Mouse (Mus musculus): ENCODE data around the gene Lrp1. TPM values are rescaled to one million over a fixed set of nuclear protein-coding genes. Genes with fewer than 3 reads are reported as not detected.
A peak's percentile ranks its signal among the peaks of the same experiment; 100 is the strongest.

Gene Lrp1
- polyA plus RNA-seq, 1 experiment from 2014 or later = 67.2 TPM

DNA sequence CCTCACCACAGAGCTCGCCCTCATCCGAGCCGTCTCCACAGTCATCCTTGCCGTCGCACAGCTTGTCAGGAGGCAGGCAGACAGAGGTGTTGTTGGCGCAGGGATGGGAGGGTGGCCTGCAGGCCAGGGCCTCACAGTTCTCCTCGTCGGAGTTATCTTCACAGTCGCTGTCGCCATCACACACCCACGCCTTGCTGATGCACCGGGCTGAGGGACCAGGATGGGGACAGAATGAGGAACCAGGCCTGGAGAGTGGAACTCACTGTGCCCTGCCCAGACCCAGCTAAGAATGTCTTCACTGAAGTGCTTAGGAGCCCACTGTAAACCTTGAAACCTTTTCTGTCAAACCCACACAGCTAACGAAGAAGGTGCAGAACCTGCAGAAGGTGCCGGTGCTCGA lies 43.0 kb downstream of the Lrp1 start:
- no peaks in the 10 kb centered on the region for H3K9me3 ChIP-seq
- H3K4me1 ChIP-seq (replicated peaks) = 0 out of 2 replicates have a peak, but pooled peaks cover 3% of the 10 kb centered on the region
- H3K4me3 ChIP-seq (replicated peaks) = no peak overlapping the region
- no peaks in the 10 kb centered on the region for H3K27me3 ChIP-seq (replicated peaks)
- H3K9ac ChIP-seq = no peak overlapping the region
- 87% methylated on average over 15 of the region's 15 CpGs for WGBS
- no peak overlapping the region for H3K4me2 ChIP-seq (replicated peaks)
- no peak for ATAC-seq
- H3K27ac ChIP-seq = no peak overlapping the region
- peaks cover 69% of the 10 kb centered on the region for H3K36me3 ChIP-seq

DNA sequence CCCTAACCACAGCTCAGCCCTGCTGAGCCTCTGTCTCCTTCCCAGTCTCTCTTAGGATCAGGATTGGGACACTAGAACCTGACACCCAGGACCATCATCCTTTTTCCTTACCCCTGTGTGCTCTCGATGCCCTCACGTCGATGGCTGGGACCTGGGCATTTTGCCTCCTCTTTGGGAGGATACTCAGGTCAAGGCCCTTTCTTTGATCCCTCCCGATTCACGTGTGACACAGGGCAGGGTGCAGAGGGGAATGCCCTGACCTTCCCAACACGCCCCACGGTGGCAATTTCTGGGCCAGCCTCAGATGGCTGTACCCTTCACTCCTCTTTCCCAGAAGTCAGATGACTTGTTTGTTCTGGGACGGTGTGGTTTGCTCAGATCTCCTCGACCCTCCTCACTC lies 43.8 kb downstream of the Lrp1 start:
- Histone ChIP-seq H3K4me3 (replicated peaks) (no peak overlapping the region), H3K36me3 (peaks cover 73% of the 10 kb centered on the region), H3K4me1 (replicated peaks) (0 out of 2 replicates have a peak, but pooled peaks cover 3% of the 10 kb centered on the region), H3K9ac (no peak overlapping the region), H3K27ac (no peak overlapping the region), H3K4me2 (replicated peaks) (no peak overlapping the region), H3K9me3 (no peaks in the 10 kb centered on the region), H3K27me3 (replicated peaks) (no peaks in the 10 kb centered on the region)
- no peak for ATAC-seq
- 81% methylated on average over 9 of the region's 9 CpGs for WGBS

DNA sequence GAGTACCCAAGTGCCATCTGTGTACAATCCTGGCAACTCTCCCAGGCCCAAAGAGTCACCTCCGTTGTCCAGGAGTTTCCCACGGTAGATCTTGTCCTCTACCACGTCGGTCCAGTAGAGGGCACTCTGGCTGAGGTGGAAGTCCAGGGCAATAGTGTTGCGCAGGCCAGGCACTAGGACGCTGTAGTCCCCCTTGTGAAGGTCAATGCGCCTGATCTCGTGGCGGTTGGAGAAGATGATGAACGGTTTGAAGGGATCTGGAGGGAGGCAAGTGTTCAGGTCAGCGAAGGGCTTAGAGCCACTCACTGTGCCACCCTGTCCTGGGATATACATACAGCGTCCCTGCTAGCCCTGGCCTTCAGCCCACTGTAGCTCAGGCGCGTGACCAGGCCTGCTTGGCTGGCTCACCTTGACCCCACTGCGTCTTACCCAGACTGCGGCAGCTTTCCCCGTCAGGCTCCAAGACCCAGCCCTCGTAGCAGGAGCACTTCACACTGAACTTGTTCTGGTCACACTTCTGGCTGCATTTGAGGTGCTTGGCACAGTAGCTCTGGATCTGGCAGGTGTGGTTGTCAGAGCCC lies 44.5 kb downstream of the Lrp1 start:
- no peaks in the 10 kb centered on the region for H3K9me3 ChIP-seq
- no peak overlapping the region for H3K4me2 ChIP-seq (replicated peaks)
- H3K4me1 ChIP-seq (replicated peaks) = 0 out of 2 replicates have a peak, but pooled peaks cover 3% of the 10 kb centered on the region
- 55% methylated on average over 18 of the region's 18 CpGs for WGBS
- H3K27ac ChIP-seq = no peak overlapping the region
- H3K4me3 ChIP-seq (replicated peaks) = no peak overlapping the region
- H3K36me3 ChIP-seq = peaks cover 72% of the 10 kb centered on the region
- H3K27me3 ChIP-seq (replicated peaks) = no peaks in the 10 kb centered on the region
- peak; percentile 54 for ATAC-seq
- H3K9ac ChIP-seq = no peak overlapping the region

DNA sequence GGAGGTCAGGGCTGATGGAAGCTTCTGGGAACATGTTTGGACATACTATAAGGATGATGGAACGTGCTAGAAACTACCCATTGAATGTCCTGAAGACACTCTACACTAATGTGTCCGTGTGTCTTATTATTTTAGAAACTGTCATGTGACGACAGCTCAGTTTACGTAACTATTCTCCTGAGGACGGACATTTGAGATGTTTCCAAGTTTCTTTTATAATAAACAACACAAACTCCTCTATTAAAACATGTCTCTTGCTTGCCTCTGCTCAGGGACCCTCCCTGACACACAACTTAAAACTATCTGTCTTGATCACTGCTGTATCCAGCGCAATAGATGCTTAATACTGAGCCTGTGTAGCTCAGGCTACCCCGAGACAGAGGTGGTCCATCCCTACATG lies 45.2 kb downstream of the Lrp1 start:
- ATAC-seq = no peak
- no peak overlapping the region for H3K27ac ChIP-seq
- H3K9me3 ChIP-seq = no peaks in the 10 kb centered on the region
- H3K36me3 ChIP-seq = peaks cover 73% of the 10 kb centered on the region
- H3K4me2 ChIP-seq (replicated peaks) = no peak overlapping the region
- H3K27me3 ChIP-seq (replicated peaks) = no peaks in the 10 kb centered on the region
- WGBS = 85% methylated on average over 7 of the region's 7 CpGs
- no peak overlapping the region for H3K9ac ChIP-seq
- H3K4me1 ChIP-seq (replicated peaks) = 0 out of 2 replicates have a peak, but pooled peaks cover 3% of the 10 kb centered on the region
- H3K4me3 ChIP-seq (replicated peaks) = no peak overlapping the region

DNA sequence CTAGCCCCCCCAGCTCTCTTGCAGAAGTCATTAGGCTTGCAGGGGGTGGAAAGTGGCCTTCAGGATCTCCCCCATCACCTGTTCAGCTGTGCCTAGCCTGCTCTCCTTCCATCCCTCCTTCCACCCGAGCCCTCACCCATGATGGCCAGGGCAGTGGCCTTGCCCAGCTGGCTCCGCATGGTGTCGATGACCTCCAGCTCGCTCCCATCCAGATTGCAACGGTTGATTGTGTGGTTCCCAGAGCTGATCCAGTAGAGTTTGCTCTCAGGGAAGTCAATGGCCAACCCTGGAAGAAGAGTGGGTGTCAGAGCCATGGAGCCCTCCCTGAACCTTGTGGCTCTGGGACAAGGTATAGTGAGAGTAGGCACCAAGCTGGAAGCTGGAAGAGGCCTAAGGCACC lies 48.7 kb downstream of the Lrp1 start:
- H3K4me2 ChIP-seq (replicated peaks) = no peak overlapping the region
- no peaks in the 10 kb centered on the region for H3K27me3 ChIP-seq (replicated peaks)
- H3K36me3 ChIP-seq = peaks cover 74% of the 10 kb centered on the region
- no peak overlapping the region for H3K9ac ChIP-seq
- no peak for ATAC-seq
- no peak overlapping the region for H3K27ac ChIP-seq
- no peaks in the 10 kb centered on the region for H3K9me3 ChIP-seq
- no peak overlapping the region for H3K4me3 ChIP-seq (replicated peaks)
- 93% methylated on average over 5 of the region's 5 CpGs for WGBS
- peaks cover 7% of the 10 kb centered on the region for H3K4me1 ChIP-seq (replicated peaks)

DNA sequence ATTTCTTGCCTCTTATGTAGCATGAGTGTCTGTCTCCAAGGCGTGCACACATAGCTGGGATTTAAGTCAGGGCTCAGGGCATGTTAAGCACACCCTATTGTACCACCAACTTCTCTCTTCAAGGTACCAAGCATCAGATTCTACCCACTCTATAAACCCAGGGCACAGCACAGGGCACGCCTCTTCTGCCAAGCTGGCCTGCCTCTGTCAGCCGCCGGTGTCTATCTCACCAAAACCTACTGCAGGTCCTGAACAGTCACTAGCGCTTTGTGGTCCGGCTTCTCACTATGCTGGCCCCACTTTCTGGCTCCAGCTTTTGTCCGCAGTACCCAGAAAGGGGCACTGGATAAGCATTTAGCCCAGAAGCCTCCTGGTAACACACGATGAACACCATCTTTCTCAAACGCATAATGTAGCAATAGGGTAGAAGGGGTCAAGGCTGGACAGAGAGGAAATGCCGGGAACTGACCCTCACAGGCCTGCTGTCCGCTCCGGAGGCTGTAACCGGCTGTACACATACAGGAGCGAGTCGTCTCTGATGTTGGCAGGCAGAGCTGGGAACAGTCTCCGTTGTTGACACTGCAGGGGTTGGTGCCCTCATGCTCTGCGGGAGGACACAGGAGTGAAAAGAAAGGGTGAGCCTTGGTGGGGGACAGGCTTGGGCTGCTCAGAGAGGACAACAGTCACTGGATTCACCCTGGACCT lies 49.9 kb downstream of the Lrp1 start:
- Histone ChIP-seq H3K9ac (no peak overlapping the region), H3K27ac (no peak overlapping the region), H3K4me3 (replicated peaks) (no peak overlapping the region), H3K4me2 (replicated peaks) (no peak overlapping the region), H3K4me1 (replicated peaks) (peaks cover 4% of the 10 kb centered on the region), H3K9me3 (no peaks in the 10 kb centered on the region), H3K36me3 (peaks cover 75% of the 10 kb centered on the region), H3K27me3 (replicated peaks) (no peaks in the 10 kb centered on the region)
- 87% methylated on average over 17 of the region's 17 CpGs for WGBS
- no peak for ATAC-seq

DNA sequence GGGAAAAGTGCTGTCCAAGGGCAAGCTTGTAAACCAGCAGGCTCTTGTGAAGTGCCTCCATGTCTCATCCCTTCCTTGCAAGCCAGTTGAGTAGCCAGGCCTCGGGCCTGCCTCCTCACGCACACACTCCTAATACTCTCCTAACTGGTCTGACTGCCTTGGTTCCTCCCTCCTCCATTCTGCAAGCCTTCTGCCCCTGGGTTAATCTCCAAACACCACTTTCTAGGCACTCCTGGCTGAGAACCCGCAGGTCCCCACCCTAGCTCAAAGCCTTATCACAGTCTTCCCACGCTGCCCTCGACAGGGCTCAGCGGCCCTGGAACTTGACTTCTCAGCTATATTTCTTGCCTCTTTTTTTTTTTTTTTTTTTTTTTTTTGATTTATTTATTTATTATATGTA lies 50.6 kb downstream of the Lrp1 start:
- H3K27ac ChIP-seq = peak overlapping the region; percentile 33; the same call in 1 of the 2 replicates
- no peak overlapping the region for H3K4me3 ChIP-seq (replicated peaks)
- peak; percentile 71 for ATAC-seq
- H3K27me3 ChIP-seq (replicated peaks) = no peaks in the 10 kb centered on the region
- peaks cover 4% of the 10 kb centered on the region for H3K4me1 ChIP-seq (replicated peaks)
- H3K4me2 ChIP-seq (replicated peaks) = no peak overlapping the region
- no peaks in the 10 kb centered on the region for H3K9me3 ChIP-seq
- H3K9ac ChIP-seq = no peak overlapping the region
- peaks cover 72% of the 10 kb centered on the region for H3K36me3 ChIP-seq
- WGBS = 39% methylated on average over 6 of the region's 6 CpGs

DNA sequence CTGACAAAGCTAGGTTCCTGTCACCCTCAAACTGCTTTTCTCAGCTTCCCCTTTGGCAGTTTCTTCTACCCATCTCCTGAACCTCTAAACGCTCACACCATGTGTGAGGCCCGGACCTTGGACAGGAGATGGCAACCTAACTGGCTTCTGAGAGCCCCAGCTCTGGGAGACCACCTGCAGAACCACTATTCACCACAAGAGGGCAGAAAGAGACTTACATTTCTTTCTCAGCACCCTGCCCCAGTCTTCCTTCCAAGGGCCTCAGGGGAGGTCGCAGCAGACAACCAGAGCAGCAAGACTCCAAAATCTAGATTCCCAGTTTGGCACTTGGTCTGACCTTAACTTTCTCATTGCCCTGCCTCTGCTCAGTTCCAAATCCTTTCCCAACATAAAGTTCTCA lies 51.5 kb downstream of the Lrp1 start:
- Histone ChIP-seq H3K27me3 (replicated peaks) (no peaks in the 10 kb centered on the region), H3K9me3 (no peaks in the 10 kb centered on the region), H3K27ac (no peak overlapping the region), H3K4me3 (replicated peaks) (no peak overlapping the region), H3K4me1 (replicated peaks) (peaks cover 4% of the 10 kb centered on the region), H3K36me3 (peaks cover 63% of the 10 kb centered on the region), H3K4me2 (replicated peaks) (no peak overlapping the region), H3K9ac (no peak overlapping the region)
- 21% methylated on average over 3 of the region's 3 CpGs for WGBS
- 0 out of 2 replicates have a peak, but pooled peaks have one; percentile 14 for ATAC-seq

DNA sequence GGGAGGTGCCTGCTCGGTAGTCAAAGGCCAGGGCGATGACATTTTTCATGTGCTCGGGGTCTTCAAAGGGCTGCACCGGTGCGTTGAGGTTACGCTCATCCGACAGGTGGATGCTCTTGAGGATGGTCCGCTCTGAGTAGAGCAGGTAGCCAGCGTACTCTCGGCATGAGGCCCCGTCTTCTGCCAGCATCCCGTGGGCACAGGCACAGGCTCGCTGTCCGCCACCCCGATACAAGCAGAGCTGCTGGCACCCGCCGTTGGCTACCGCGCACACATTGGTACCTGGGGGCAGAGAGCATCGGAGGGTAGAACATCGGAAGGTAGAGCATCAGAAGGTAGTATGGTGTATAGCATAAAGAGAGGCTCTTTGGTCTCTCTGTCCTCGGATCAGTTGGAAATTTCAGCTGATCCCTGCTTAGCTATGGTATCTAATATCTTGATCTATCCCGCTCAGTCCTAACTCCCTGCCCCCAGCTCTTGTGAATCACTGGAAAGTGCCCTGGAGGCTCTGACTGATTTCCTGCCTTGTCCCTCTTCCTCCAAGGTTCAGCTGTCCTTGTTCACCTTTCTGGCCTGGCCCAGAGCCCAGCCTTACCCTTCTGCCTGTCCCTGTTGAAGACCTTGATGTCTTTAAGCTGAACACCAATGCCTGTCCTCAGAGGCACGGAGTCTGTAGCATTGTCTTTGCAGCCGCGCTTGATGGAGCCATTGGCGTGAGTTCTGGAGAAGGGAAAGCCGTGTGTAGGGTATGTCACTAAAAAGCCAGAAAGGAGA lies 54.2 kb downstream of the Lrp1 start:
- no peaks in the 10 kb centered on the region for H3K27me3 ChIP-seq (replicated peaks)
- H3K4me2 ChIP-seq (replicated peaks) = no peak overlapping the region
- WGBS = 92% methylated on average over 28 of the region's 28 CpGs
- H3K9me3 ChIP-seq = no peaks in the 10 kb centered on the region
- H3K36me3 ChIP-seq = peaks cover 53% of the 10 kb centered on the region
- H3K9ac ChIP-seq = no peak overlapping the region
- peaks cover 10% of the 10 kb centered on the region for H3K4me1 ChIP-seq (replicated peaks)
- no peak overlapping the region for H3K4me3 ChIP-seq (replicated peaks)
- H3K27ac ChIP-seq = no peak overlapping the region
- no peak for ATAC-seq

DNA sequence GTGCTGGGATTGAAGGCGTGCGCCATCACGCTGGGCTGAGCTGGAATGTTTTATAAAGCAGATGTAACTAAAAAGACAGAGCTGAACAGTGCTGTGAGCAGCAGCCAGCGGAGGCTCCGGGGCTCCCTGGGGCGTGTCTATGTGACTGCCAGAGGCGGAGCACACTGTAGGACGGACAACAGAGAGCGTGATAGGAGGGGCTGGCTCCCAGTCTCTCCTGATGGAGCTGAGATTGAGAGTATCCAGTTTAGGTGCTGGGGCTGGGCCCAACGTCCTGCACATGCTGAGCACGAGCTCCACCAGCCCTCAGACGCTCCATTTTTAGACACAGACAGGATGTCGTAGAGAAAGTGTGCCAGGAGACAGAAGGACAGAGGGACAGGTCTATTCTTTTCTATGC lies 56.6 kb downstream of the Lrp1 start:
- peak; percentile 79 for ATAC-seq
- no peak overlapping the region for H3K4me3 ChIP-seq (replicated peaks)
- H3K9ac ChIP-seq = no peak overlapping the region
- H3K27ac ChIP-seq = 0 out of 2 replicates have a peak overlapping the region, but pooled peaks have one; percentile 6
- no peaks in the 10 kb centered on the region for H3K9me3 ChIP-seq
- H3K27me3 ChIP-seq (replicated peaks) = no peaks in the 10 kb centered on the region
- peaks cover 55% of the 10 kb centered on the region for H3K36me3 ChIP-seq
- H3K4me2 ChIP-seq (replicated peaks) = no peak overlapping the region
- 32% methylated on average over 13 of the region's 13 CpGs for WGBS
- 0 out of 2 replicates have a peak, but pooled peaks cover 6% of the 10 kb centered on the region for H3K4me1 ChIP-seq (replicated peaks)

DNA sequence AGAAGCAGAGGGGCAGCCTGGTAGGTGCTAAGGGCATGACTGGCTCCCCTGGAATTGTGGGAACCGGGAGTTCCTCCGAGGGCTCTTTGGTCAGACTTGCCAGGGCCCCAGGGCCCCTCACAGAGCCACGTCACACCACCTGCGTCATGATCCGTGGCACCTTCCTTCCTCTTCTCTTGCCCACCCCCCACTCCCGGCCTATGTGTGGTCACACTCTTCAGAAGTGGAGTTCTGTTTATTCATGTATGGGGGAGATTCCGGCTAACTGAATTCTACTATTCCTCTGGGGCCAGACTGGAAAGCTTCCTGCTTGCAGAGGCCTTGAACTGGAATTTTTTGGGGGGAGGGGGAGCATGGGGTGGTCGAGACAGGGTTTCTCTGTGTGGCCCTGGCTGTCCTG lies 57.1 kb downstream of the Lrp1 start:
- H3K4me3 ChIP-seq (replicated peaks) = no peak overlapping the region
- H3K27ac ChIP-seq = 0 out of 2 replicates have a peak overlapping the region, but pooled peaks have one; percentile 7
- 67% methylated on average over 8 of the region's 8 CpGs for WGBS
- H3K27me3 ChIP-seq (replicated peaks) = no peaks in the 10 kb centered on the region
- H3K4me2 ChIP-seq (replicated peaks) = no peak overlapping the region
- H3K36me3 ChIP-seq = peaks cover 55% of the 10 kb centered on the region
- H3K9ac ChIP-seq = no peak overlapping the region
- peak; percentile 9; the same call in 1 of the 2 replicates for ATAC-seq
- no peaks in the 10 kb centered on the region for H3K9me3 ChIP-seq
- H3K4me1 ChIP-seq (replicated peaks) = 0 out of 2 replicates have a peak, but pooled peaks cover 6% of the 10 kb centered on the region

DNA sequence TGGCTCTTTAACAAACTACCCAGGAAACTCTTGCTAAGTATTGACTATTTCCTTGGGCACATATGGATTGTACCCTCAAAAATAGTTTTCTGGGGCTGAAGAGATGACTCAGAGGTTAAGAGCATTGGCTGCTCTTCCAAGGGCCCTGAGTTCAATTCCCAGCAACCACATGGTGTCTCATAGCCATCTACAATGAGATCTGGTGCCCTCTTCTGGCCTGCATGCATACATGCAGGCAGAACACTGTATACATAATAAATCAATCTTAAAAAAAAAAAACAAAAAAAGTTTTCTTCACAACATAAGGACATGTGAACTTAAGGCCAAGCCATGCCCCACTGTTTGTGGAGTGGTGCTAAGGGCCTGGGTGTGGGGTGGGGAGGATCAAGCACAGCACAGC lies 59.8 kb downstream of the Lrp1 start:
- H3K27ac ChIP-seq = no peak overlapping the region
- ATAC-seq = no peak
- no peak overlapping the region for H3K4me2 ChIP-seq (replicated peaks)
- H3K4me1 ChIP-seq (replicated peaks) = 0 out of 2 replicates have a peak, but pooled peaks cover 6% of the 10 kb centered on the region
- H3K36me3 ChIP-seq = peaks cover 61% of the 10 kb centered on the region
- H3K4me3 ChIP-seq (replicated peaks) = no peak overlapping the region
- no peak overlapping the region for H3K9ac ChIP-seq
- H3K27me3 ChIP-seq (replicated peaks) = no peaks in the 10 kb centered on the region
- no peaks in the 10 kb centered on the region for H3K9me3 ChIP-seq

Measured in intestine, embryonic 15.5 days (tissue).